Mouse (Mus musculus) leukemia stem cell, adult 10-12 weeks (primary cell): ENCODE data around the gene Rbak. TPM values are rescaled to one million over a fixed set of nuclear protein-coding genes. Genes with fewer than 3 reads are reported as not detected.

Experiments used
- polyA plus RNA-seq: library from polyadenylated mRNA; stranded (reverse); fragments of >175 nt; gene quantifications from 2 replicates; pipeline ENCODE4 v1.2.3, GENCODE M21; 2012; ENCODE audit warnings: low replicate concordance

Gene Rbak
- polyA plus RNA-seq = 0.81 and 2.0 TPM in 2 replicates

GRCm38 (mm10) chr5:143180255-143181076 is at the start of gene Rbak, which contains the start of gene Spdye4b:
TSS of gene Rbak (minus strand) at chr5:143180775.
TSS of gene Spdye4b (plus strand) at chr5:143181017.

GRCm38 (mm10) chr5:143226790-143227189 is 46.2 kb upstream of the Rbak start, which contains the start of gene Spdye4a:
TSS of gene Spdye4a (minus strand) at chr5:143226890.

GRCm38 (mm10) chr5:143147481-143147880 is 33.1 kb downstream of the Rbak start, which contains the start of gene Olfr718-ps1:
TSS of gene Olfr718-ps1 (minus strand) at chr5:143147581.

Other genes starting within 250 kb of the Rbak start
- 23.6 and 34.0 TPM in 2 replicates for gene Fscn1, start 220.4 kb downstream of the Rbak start, polyA plus RNA-seq
- gene Rnf216, start 67.8 kb downstream of the Rbak start, polyA plus RNA-seq = 25.1 and 30.9 TPM in 2 replicates
- gene Olfr718-ps1, start 33.2 kb downstream of the Rbak start, polyA plus RNA-seq = 0.03 TPM in 1 of 2 replicates, not detected in the other
- not detected in 2 replicates for gene Spdye4b, start 242 bp upstream of the Rbak start, polyA plus RNA-seq
- gene Spdye4a, start 46.1 kb upstream of the Rbak start, polyA plus RNA-seq = not detected in 2 replicates
- gene Zfp12, start 54.4 kb upstream of the Rbak start, polyA plus RNA-seq = 2.6 and 3.4 TPM in 2 replicates
- 12.3 and 12.6 TPM in 2 replicates for gene Zfp316, start 89.2 kb upstream of the Rbak start, polyA plus RNA-seq
- 0.09 and 0.14 TPM in 2 replicates for gene Zfp853, start 112.8 kb upstream of the Rbak start, polyA plus RNA-seq
- gene E130309D02Rik, start 134.6 kb upstream of the Rbak start, polyA plus RNA-seq = 143 and 151 TPM in 2 replicates
- 13.0 and 79.5 TPM in 2 replicates for gene Zdhhc4, start 148.5 kb upstream of the Rbak start, polyA plus RNA-seq
- not detected in 2 replicates for gene Grid2ip, start 176.6 kb upstream of the Rbak start, polyA plus RNA-seq
- gene Kdelr2, start 223.1 kb upstream of the Rbak start, polyA plus RNA-seq = 33.5 and 102 TPM in 2 replicates